Comparison of ENCODE assay signal across 18 mouse cellular contexts in genomic region chr16:30039841-30040240, GRCm38 (mm10). TPM values are rescaled to one million over a fixed set of nuclear protein-coding genes. Genes with fewer than 3 reads are reported as not detected.
A peak's percentile ranks its signal among the peaks of the same experiment; 100 is the strongest.
DNase-seq lines count a peak whose midpoint lies in the region; ATAC-seq and TF ChIP-seq lines count a peak whose summit lies in the region.
"Had no signal": no experiment of that assay in that cellular context is flagged by ENCODE, and none has a peak within 500 bp of the region (broad histone marks: within the 10 kb centered on the region; RNA-seq: fewer than 3 reads in every experiment).

No protein-coding gene starts in this region.

- WGBS in forebrain, embryonic 10.5 days: 62% methylated on average over 2 of the region's 2 CpGs
- 63% methylated on average over 2 of the region's 2 CpGs for WGBS in forebrain, embryonic 13.5 days
- WGBS in spleen, adult 2 months: 73% methylated on average over 2 of the region's 2 CpGs

- peaks cover 77% of the 10 kb centered on the region for H3K27me3 ChIP-seq in forebrain, embryonic 10.5 days (ENCODE audit: poor library complexity, severe bottlenecking)
- peaks cover 18% of the 10 kb centered on the region for H3K27me3 ChIP-seq in forebrain, embryonic 13.5 days
- H3K27me3 ChIP-seq in spleen, adult 2 months (ENCODE audit: control insufficient read depth, insufficient read depth, low read length): no peaks in the 10 kb centered on the region

- no peaks in the 10 kb centered on the region for H3K9me3 ChIP-seq in forebrain, embryonic 10.5 days
- no peaks in the 10 kb centered on the region for H3K9me3 ChIP-seq in forebrain, embryonic 13.5 days (replicated peaks)
- H3K9me3 ChIP-seq: embryonic facial prominence, embryonic 13.5 days; heart, embryonic 12.5 days; hindbrain, embryonic 15.5 days had no signal

- no peak for TF ChIP-seq POLR2A in spleen, adult 2 months (IDR thresholded peaks at IDR 0.05; ENCODE audit: low read depth, low read length)

- H3K27ac ChIP-seq in forebrain, embryonic 10.5 days: peak overlapping the region; percentile 73
- no peak overlapping the region for H3K27ac ChIP-seq in forebrain, embryonic 13.5 days
- H3K27ac ChIP-seq in spleen, adult 2 months (ENCODE audit: insufficient read depth, low read length): peak overlapping the region; percentile 65
- H3K27ac ChIP-seq: embryonic facial prominence, embryonic 13.5 days; gastrocnemius, adult 2 months; hindbrain, embryonic 15.5 days had no signal

- peaks cover 37% of the 10 kb centered on the region for H3K4me1 ChIP-seq in forebrain, embryonic 10.5 days
- peaks cover 18% of the 10 kb centered on the region for H3K4me1 ChIP-seq in forebrain, embryonic 13.5 days
- H3K4me1 ChIP-seq in spleen, adult 2 months (ENCODE audit: control insufficient read depth, insufficient read depth, insufficient read length): peaks cover 23% of the 10 kb centered on the region; the same call in 1 of the 2 replicates

- H3K4me3 ChIP-seq in forebrain, embryonic 10.5 days: no peak overlapping the region
- no peak overlapping the region for H3K4me3 ChIP-seq in forebrain, embryonic 13.5 days
- no peak overlapping the region for H3K4me3 ChIP-seq in spleen, adult 2 months (ENCODE audit: extremely low read depth, insufficient read depth, insufficient read length)
- H3K4me3 ChIP-seq: embryonic facial prominence, embryonic 13.5 days; gastrocnemius, adult 2 months; heart, embryonic 12.5 days; hindbrain, embryonic 15.5 days had no signal

- no peak overlapping the region for H3K9ac ChIP-seq in forebrain, embryonic 13.5 days
- H3K9ac ChIP-seq: heart, embryonic 12.5 days; hindbrain, embryonic 15.5 days had no signal

- H3K36me3 ChIP-seq in forebrain, embryonic 10.5 days (replicated peaks): no peaks in the 10 kb centered on the region
- no peaks in the 10 kb centered on the region for H3K36me3 ChIP-seq in forebrain, embryonic 13.5 days (ENCODE audit: poor library complexity, severe bottlenecking)
- no peaks in the 10 kb centered on the region for H3K36me3 ChIP-seq in spleen, adult 2 months (ENCODE audit: control insufficient read depth, insufficient read depth, low read length)
- H3K36me3 ChIP-seq: embryonic facial prominence, embryonic 13.5 days; heart, embryonic 12.5 days; hindbrain, embryonic 15.5 days had no signal

- H3K4me2 ChIP-seq in forebrain, embryonic 13.5 days: no peak overlapping the region

- no peak for ATAC-seq in forebrain, embryonic 13.5 days
- ATAC-seq: CD4-positive, CD25-positive, alpha-beta regulatory T cell, adult 4 months had no signal

- no peak for TF ChIP-seq CTCF in spleen, adult 2 months (IDR thresholded peaks at IDR 0.05; ENCODE audit: extremely low read depth, insufficient read depth, insufficient read length, insufficient replicate concordance)

- DNase-seq in forebrain, embryonic 10.5 days (ENCODE audit: extremely low spot score, low spot score): no peak
- no peak for DNase-seq in spleen, adult 2 months (ENCODE audit: low read depth in 1 of 2, low spot score in 2 of 2)
- DNase-seq in spleen, adult 12 weeks (ENCODE audit: low spot score): no peak
- peak; percentile 52 for DNase-seq in lung, postnatal 10 days
- DNase-seq in cerebellum, postnatal 14 days: no peak
- DNase-seq in layer of hippocampus, postnatal 36 days: no peak
- no peak for DNase-seq in embryo, embryonic 10 days (ENCODE audit: low spot score)
- DNase-seq: cerebellum, adult 18-20 months; cerebellum, postnatal 10 days; gastrocnemius, adult 2 months; gastrocnemius, postnatal 25 days; heart, postnatal 36 days had no signal

RNA-seq across cellular contexts. Expression of gene Hes1, which starts 24.3 kb away (rescaled TPM):
- polyA plus RNA-seq in forebrain, embryonic 10.5 days (2016; fragmentation: Nextera tagmentation; extraction: Ambion mirVana): 42.5 and 49.0 TPM in 2 replicates
- polyA plus RNA-seq in forebrain, embryonic 13.5 days (2015; fragmentation: Nextera tagmentation; extraction: Ambion mirVana): 29.9 and 30.4 TPM in 2 replicates
- polyA plus RNA-seq in spleen, adult 2 months (2012; rRNA removed): 94.1 and 116 TPM in 2 replicates
- 10 to 100 TPM; 18.9 to 23.3 TPM for total RNA-seq in layer of hippocampus, postnatal 36 days (2021)
- total RNA-seq: granulocyte monocyte progenitor cell, adult 5-6 weeks had no signal
